Mouse (Mus musculus): ENCODE measurements at regions not wholly inside any gene's neighbourhood (a gene's known extent, or its start where the extent isn't known, plus 50 kb on each side); places are given as distances from the start of the nearest gene placed in this dataset.

DNA sequence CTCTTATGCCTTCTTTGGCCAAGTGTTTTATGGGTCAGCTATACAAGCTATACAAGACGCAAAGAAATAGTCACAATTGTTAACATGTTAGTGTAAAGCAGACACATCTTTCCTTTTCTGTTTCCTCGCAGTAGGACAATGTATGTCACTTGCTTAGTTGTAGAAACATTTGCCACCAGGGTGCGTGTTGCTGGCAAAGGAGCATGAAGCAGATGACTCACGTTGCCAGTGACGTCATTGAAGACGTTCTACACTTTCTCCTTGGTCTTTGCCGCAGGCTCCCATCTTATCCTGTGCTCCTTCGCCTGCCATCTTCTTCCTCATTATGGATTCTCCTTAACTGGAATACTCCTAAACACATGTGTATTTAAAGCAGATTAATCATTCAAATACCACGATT is 188.5 kb upstream of the Adra1b start:
- no peak for TF ChIP-seq POLR2A (IDR thresholded peaks at IDR 0.05; ENCODE audit: insufficient read length, low read depth)
- TF ChIP-seq E2F4 (IDR thresholded peaks at IDR 0.05; ENCODE audit: insufficient read depth): no peak
- TF ChIP-seq MAX (IDR thresholded peaks at IDR 0.05; ENCODE audit: low read depth): no peak
- no peak for TF ChIP-seq REST (IDR thresholded peaks at IDR 0.05; ENCODE audit: insufficient read depth, insufficient read length)
- TF ChIP-seq CEBPB (IDR thresholded peaks at IDR 0.05; ENCODE audit: insufficient read depth, poor library complexity, severe bottlenecking): no peak
- TF ChIP-seq USF1 (IDR thresholded peaks at IDR 0.05; ENCODE audit: low read depth): no peak
- TF ChIP-seq MYOG (IDR thresholded peaks at IDR 0.05; ENCODE audit: control insufficient read depth in 1 of 3, insufficient read depth in 1 of 3, insufficient read length in 2 of 3, low read depth in 2 of 3): no peak
- no peak for TF ChIP-seq MYOD1 (IDR thresholded peaks at IDR 0.05; ENCODE audit: control insufficient read depth in 1 of 3, insufficient read length in 2 of 3, low read depth in 2 of 3)
- TF ChIP-seq TCF3 (IDR thresholded peaks at IDR 0.05; ENCODE audit: insufficient read length, low read depth): no peak
- TF ChIP-seq POLR2AphosphoS2 (IDR thresholded peaks at IDR 0.05; ENCODE audit: insufficient read length, low read depth): no peak
- TF ChIP-seq TCF12 (IDR thresholded peaks at IDR 0.05; ENCODE audit: insufficient read depth, poor library complexity, severe bottlenecking): no peak
